Mouse (Mus musculus) MEL (cell line): ENCODE data around the gene Mthfd1l. TPM values are rescaled to one million over a fixed set of nuclear protein-coding genes. Genes with fewer than 3 reads are reported as not detected.

Experiments used
- DNase-seq: peaks from one replicate; pipeline ENCODE4 v3.0.0; 2011; ENCODE audit warnings: low read depth, low spot score
- H3K27ac ChIP-seq: 2 replicates; pipeline ENCODE4 v1.5.1; 2012; ENCODE audit warnings: low read depth, mild to moderate bottlenecking, control low read depth, low read length, moderate library complexity; ENCODE audit not compliant: control insufficient read depth
- H3K27me3 ChIP-seq, 2 experiments: fragments of 150-350 bp in 1 of 2; sonication (generic) in 1 of 2; 2 replicates each; pipeline ENCODE4 v1.6.1; 2012; ENCODE audit warnings: low read length in 2 of 2, mild to moderate bottlenecking in 2 of 2, improper control_type of control experiment in 1 of 2, moderate library complexity in 1 of 2; ENCODE audit not compliant: insufficient read depth in 2 of 2, control insufficient read depth in 1 of 2
- H3K36me3 ChIP-seq, 2 experiments: 2 replicates each; pipeline ENCODE4 v1.6.1; 2012 to 2014; ENCODE audit warnings: low read length in 2 of 2, improper control_type of control experiment in 1 of 2, inconsistent platforms in 1 of 2, mild to moderate bottlenecking in 1 of 2; ENCODE audit not compliant: insufficient read depth in 2 of 2, control insufficient read depth in 1 of 2
- H3K4me1 ChIP-seq, 2 experiments: fragments of 150-350 bp in 1 of 2; sonication (generic) in 1 of 2; 2 replicates each; pipeline ENCODE4 v1.6.1; 2012; ENCODE audit warnings: low read length in 2 of 2, improper control_type of control experiment in 1 of 2, mild to moderate bottlenecking in 1 of 2; ENCODE audit not compliant: insufficient read depth in 2 of 2, control insufficient read depth in 1 of 2
- H3K4me3 ChIP-seq, 2 experiments: fragments of 150-350 bp in 1 of 2; sonication (generic) in 1 of 2; 2 replicates each; pipeline ENCODE4 v1.5.1; 2012; ENCODE audit warnings: low read depth in 2 of 2, low read length in 2 of 2, mild to moderate bottlenecking in 2 of 2, moderate library complexity in 2 of 2, control low read depth in 1 of 2, improper control_type of control experiment in 1 of 2; ENCODE audit not compliant: control insufficient read depth in 1 of 2, insufficient read depth in 1 of 2
- H3K79me2 ChIP-seq: 2 replicates; pipeline ENCODE4 v1.6.1; 2012; ENCODE audit warnings: mild to moderate bottlenecking, low read length, moderate library complexity; ENCODE audit not compliant: control insufficient read depth, poor library complexity, insufficient read depth
- H3K9ac ChIP-seq: 2 replicates; pipeline ENCODE4 v1.6.1; 2012; ENCODE audit warnings: low read depth, mild to moderate bottlenecking, control low read depth, low read length, moderate library complexity; ENCODE audit not compliant: control insufficient read depth, poor library complexity, severe bottlenecking
- H3K9me3 ChIP-seq: fragments of 150-350 bp; sonication (generic); replicated peaks from 2 replicates; pipeline ENCODE4 v1.6.1; 2012; ENCODE audit warnings: mild to moderate bottlenecking, low read length, improper control_type of control experiment, moderate library complexity; ENCODE audit not compliant: insufficient read depth
- CHD2 ChIP-seq: IDR thresholded peaks from 2 replicates; pipeline ENCODE4 v1.6.1; 2011; ENCODE audit warnings: low read length, improper control_type of control experiment
- CTCF ChIP-seq, 3 experiments: IDR thresholded peaks in 2 of 3; conservative IDR thresholded peaks in 1 of 3; 2 replicates each; pipeline ENCODE4 v1.5.1; 2011 to 2012; ENCODE audit warnings: low read length in 3 of 3, low read depth in 2 of 3, mild to moderate bottlenecking in 2 of 3, improper control_type of control experiment in 1 of 3, inconsistent platforms in 1 of 3, mixed read lengths in 1 of 3, moderate library complexity in 1 of 3; ENCODE audit not compliant: control insufficient read depth in 1 of 3, insufficient read depth in 1 of 3, poor library complexity in 1 of 3, severe bottlenecking in 1 of 3
- E2F4 ChIP-seq: IDR thresholded peaks from 2 replicates; pipeline ENCODE4 v1.6.1; 2011; ENCODE audit warnings: low read depth, low read length, improper control_type of control experiment, borderline replicate concordance
- ELF1 ChIP-seq: IDR thresholded peaks from 2 replicates; pipeline ENCODE4 v1.6.1; 2014; ENCODE audit warnings: low read depth, mild to moderate bottlenecking, inconsistent platforms, low read length, improper control_type of control experiment, moderate library complexity
- EP300 ChIP-seq, 2 experiments: IDR thresholded peaks; 2 replicates each; pipeline ENCODE4 v1.6.1; 2011; ENCODE audit warnings: improper control_type of control experiment in 2 of 2, low read length in 2 of 2, low read depth in 1 of 2, mild to moderate bottlenecking in 1 of 2
- ETS1 ChIP-seq: IDR thresholded peaks from 2 replicates; pipeline ENCODE4 v1.6.1; 2012; ENCODE audit warnings: low read depth, mild to moderate bottlenecking, inconsistent platforms, low read length, improper control_type of control experiment, moderate library complexity
- GATA1 ChIP-seq: IDR thresholded peaks from 2 replicates; pipeline ENCODE4 v1.6.1; 2011; ENCODE audit warnings: low read depth, low read length, improper control_type of control experiment
- JUND ChIP-seq: IDR thresholded peaks from 2 replicates; pipeline ENCODE4 v1.6.1; 2011; ENCODE audit warnings: low read depth, mild to moderate bottlenecking, improper control_type of control experiment, low read length
- KAT2A ChIP-seq: conservative IDR thresholded peaks from 2 replicates; pipeline ENCODE4 v1.6.1; 2012; ENCODE audit warnings: low read depth, low read length, improper control_type of control experiment, inconsistent platforms
- MAFK ChIP-seq: IDR thresholded peaks from 2 replicates; pipeline ENCODE4 v1.6.1; 2011; ENCODE audit warnings: low read depth, mild to moderate bottlenecking, low read length, improper control_type of control experiment, borderline replicate concordance
- MAX ChIP-seq: IDR thresholded peaks from 2 replicates; pipeline ENCODE4 v1.6.1; 2011; ENCODE audit warnings: low read length, improper control_type of control experiment
- MEF2A ChIP-seq: IDR thresholded peaks from 2 replicates; pipeline ENCODE4 v1.6.1; 2014; ENCODE audit warnings: low read depth, mild to moderate bottlenecking, inconsistent platforms, low read length, improper control_type of control experiment; ENCODE audit not compliant: poor library complexity, insufficient replicate concordance, severe bottlenecking; ENCODE audit errors: extremely low read depth
- POLR2A ChIP-seq, 2 experiments: IDR thresholded peaks; 2 replicates each; pipeline ENCODE4 v1.6.1; 2011 to 2012; ENCODE audit warnings: low read length in 2 of 2, mild to moderate bottlenecking in 2 of 2, control low read depth in 1 of 2, improper control_type of control experiment in 1 of 2, low read depth in 1 of 2, moderate library complexity in 1 of 2; ENCODE audit not compliant: control insufficient read depth in 1 of 2, insufficient read depth in 1 of 2, poor library complexity in 1 of 2
- POLR2AphosphoS5 ChIP-seq: IDR thresholded peaks from 2 replicates; pipeline ENCODE4 v1.6.1; 2012; ENCODE audit warnings: low read depth, borderline replicate concordance, mild to moderate bottlenecking, inconsistent platforms, low read length, moderate library complexity, mixed read lengths
- RAD21 ChIP-seq: IDR thresholded peaks from 2 replicates; pipeline ENCODE4 v1.6.1; 2011; ENCODE audit warnings: mild to moderate bottlenecking, low read depth, low read length, improper control_type of control experiment
- RCOR1 ChIP-seq: IDR thresholded peaks from 2 replicates; pipeline ENCODE4 v1.6.1; 2012; ENCODE audit warnings: low read depth, mild to moderate bottlenecking, inconsistent platforms, low read length, improper control_type of control experiment
- UBTF ChIP-seq: IDR thresholded peaks from 2 replicates; pipeline ENCODE4 v1.6.1; 2012; ENCODE audit warnings: low read depth, mild to moderate bottlenecking, inconsistent platforms, low read length, improper control_type of control experiment, moderate library complexity, borderline replicate concordance; ENCODE audit not compliant: insufficient read depth
- ZC3H11A ChIP-seq: IDR thresholded peaks from 2 replicates; pipeline ENCODE4 v1.6.1; 2012; ENCODE audit warnings: low read depth, mild to moderate bottlenecking, inconsistent platforms, low read length, improper control_type of control experiment
- ZMIZ1 ChIP-seq: IDR thresholded peaks from 2 replicates; pipeline ENCODE4 v1.6.1; 2012; ENCODE audit warnings: low read depth, mild to moderate bottlenecking, inconsistent platforms, low read length, improper control_type of control experiment, moderate library complexity
- ZNF384 ChIP-seq: IDR thresholded peaks from 2 replicates; pipeline ENCODE4 v1.6.1; 2012; ENCODE audit warnings: low read depth, mild to moderate bottlenecking, inconsistent platforms, low read length, improper control_type of control experiment
- polyA plus RNA-seq, 2 experiments: library from polyadenylated mRNA; stranded (reverse) in 1 of 2; unstranded in 1 of 2; fragments of >175 nt in 1 of 2; fragments of >200 nt in 1 of 2; gene quantifications; 2 replicates each; pipeline versions ENCODE4 v1.2.1 to v1.2.4; 2012; ENCODE audit warnings: low replicate concordance in 2 of 2, low read depth in 1 of 2; ENCODE audit not compliant: insufficient read length in 2 of 2, insufficient read depth in 1 of 2, missing spikeins in 1 of 2
- total RNA-seq: library from RNA; depleted of rRNA; stranded (reverse); fragments of 300-350 nt; gene quantifications from 2 replicates; pipeline ENCODE4 v1.2.3, GENCODE M21; 2012

Mthfd1l gene
- total and polyA plus RNA-seq, 3 experiments, result 43.1 to 1,097 (median 83.0) TPM

DNA sequence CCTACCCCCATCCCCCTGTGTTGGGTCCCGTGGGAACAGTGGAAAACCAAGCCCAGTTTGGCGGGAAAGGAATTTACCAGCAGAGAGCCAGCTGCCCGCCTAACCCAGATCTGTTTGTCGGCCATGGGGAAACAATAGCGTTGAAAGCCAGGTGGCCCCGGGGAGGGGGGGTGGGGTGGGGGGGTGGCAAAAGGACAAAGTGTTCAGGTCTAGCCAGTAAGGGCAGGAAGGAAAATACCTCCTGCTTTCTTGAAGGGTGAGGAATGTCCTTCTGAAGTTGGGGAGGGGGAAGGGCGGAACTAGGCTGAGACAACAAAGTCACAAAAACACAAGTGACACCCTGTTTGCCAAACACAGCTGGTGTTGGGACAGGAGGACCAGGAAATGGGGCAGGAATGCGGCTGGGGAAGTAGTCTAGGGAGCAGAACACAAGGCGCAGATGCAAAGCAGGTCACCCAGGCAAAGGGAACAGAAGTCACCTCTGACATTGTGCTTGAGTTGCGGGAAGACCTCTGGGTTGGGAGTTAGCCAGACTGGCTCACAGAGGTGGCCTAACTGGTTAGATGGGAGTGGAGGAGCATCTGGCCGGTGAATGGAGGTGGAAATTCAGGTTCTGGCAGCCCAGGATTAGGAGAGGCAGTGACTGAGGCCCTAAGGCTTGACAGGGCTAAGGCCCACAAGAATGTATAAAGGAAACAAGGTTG, 31.7 kb upstream of the Mthfd1l start:
- DNase-seq, result no peak
- H3K27me3 ChIP-seq, result peaks cover 0 to 3% of the 10 kb centered on the region in 2 experiments; a peak in 1 of 4 replicates
- H3K79me2 ChIP-seq, result no peaks in the 10 kb centered on the region
- H3K9ac ChIP-seq, result no peak overlapping the region
- TF ChIP-seq EP300 (IDR thresholded peaks at IDR 0.05; ENCODE audit: low read depth in 1 of 2, low read length in 2 of 2) (no peak), MEF2A (no peak), GATA1 (no peak), POLR2A (IDR thresholded peaks at IDR 0.05; ENCODE audit: control insufficient read depth in 1 of 2, insufficient read depth in 1 of 2, low read depth in 1 of 2, low read length in 2 of 2, poor library complexity in 1 of 2) (no peak), E2F4 (no peak), MAFK (no peak), RAD21 (no peak), POLR2AphosphoS5 (no peak), UBTF (no peak), RCOR1 (no peak)
- no peaks in the 10 kb centered on the region for H3K36me3 ChIP-seq
- no peak overlapping the region for H3K4me3 ChIP-seq
- no peak overlapping the region for H3K27ac ChIP-seq
- H3K4me1 ChIP-seq, result no peaks in the 10 kb centered on the region
- no peaks in the 10 kb centered on the region for H3K9me3 ChIP-seq

GRCm38 (mm10) chr10:3942289-3942688, 30.6 kb upstream of the Mthfd1l start:
- Histone ChIP-seq H3K4me3 (no peak overlapping the region), H3K27me3 (peaks cover 0 to 3% of the 10 kb centered on the region in 2 experiments; a peak in 1 of 4 replicates), H3K36me3 (no peaks in the 10 kb centered on the region), H3K9ac (no peak overlapping the region), H3K9me3 (no peaks in the 10 kb centered on the region), H3K79me2 (no peaks in the 10 kb centered on the region), H3K27ac (no peak overlapping the region), H3K4me1 (no peaks in the 10 kb centered on the region)
- no peak for TF ChIP-seq MAFK
- TF ChIP-seq ETS1, result no peak
- TF ChIP-seq ZC3H11A, result no peak
- TF ChIP-seq KAT2A, result no peak
- no peak for TF ChIP-seq JUND
- no peak for TF ChIP-seq ZMIZ1
- TF ChIP-seq POLR2A (IDR thresholded peaks at IDR 0.05; ENCODE audit: control insufficient read depth in 1 of 2, insufficient read depth in 1 of 2, low read depth in 1 of 2, low read length in 2 of 2, poor library complexity in 1 of 2), result no peak
- TF ChIP-seq MEF2A, result no peak
- no peak for TF ChIP-seq EP300 (IDR thresholded peaks at IDR 0.05; ENCODE audit: low read depth in 1 of 2, low read length in 2 of 2)
- TF ChIP-seq CTCF (IDR thresholded peaks at IDR 0.05 in 2 of 3, conservative IDR thresholded peaks at IDR 0.05 in 1 of 3; ENCODE audit: control insufficient read depth in 1 of 3, insufficient read depth in 1 of 3, low read depth in 2 of 3, low read length in 3 of 3, poor library complexity in 1 of 3, severe bottlenecking in 1 of 3), result no peak
- no peak for TF ChIP-seq ELF1
- TF ChIP-seq CHD2, result no peak
- TF ChIP-seq ZNF384, result no peak
- TF ChIP-seq MAX, result no peak
- DNase-seq, result no peak
